Mouse (Mus musculus): ENCODE data around the gene Itgae. TPM values are rescaled to one million over a fixed set of nuclear protein-coding genes. Genes with fewer than 3 reads are reported as not detected.
A peak's percentile ranks its signal among the peaks of the same experiment; 100 is the strongest.

Itgae gene
- polyA plus RNA-seq, 1 experiment from 2014 or later, result 0.14 TPM

- ATAC-seq (replicated peaks; ENCODE audit: low FRiP score, low read depth) (no peak), DNase-seq (ENCODE audit: low spot score) (no peak)
- Histone ChIP-seq H3K9ac (ENCODE audit: low read depth, low read length) (no peak overlapping the region), H3K27me3 (ENCODE audit: insufficient read depth, low read length) (no peaks in the 10 kb centered on the region), H3K4me3 (replicated peaks; ENCODE audit: low read depth, low read length) (no peak overlapping the region), H3K9me3 (replicated peaks; ENCODE audit: low read length) (no peaks in the 10 kb centered on the region), H3K27ac (no peak overlapping the region), H3K4me1 (replicated peaks; ENCODE audit: insufficient read depth, low read length) (peaks cover 5% of the 10 kb centered on the region; the same call in 1 of the 2 replicates), H3K4me2 (ENCODE audit: low read length) (no peak overlapping the region), H3K36me3 (ENCODE audit: insufficient read depth, low read length) (peaks cover 50% of the 10 kb centered on the region)
- 97% methylated on average over 1 of the region's 1 CpGs for WGBS
- no peak for TF ChIP-seq CTCF (IDR thresholded peaks at IDR 0.05; ENCODE audit: low read depth)
Observed at GRCm38 (mm10) chr11:73052795-73053194, 37.6 kb upstream of the Itgae start.

GRCm38 (mm10) chr11:73057701-73058100, 32.7 kb upstream of the Itgae start:
- 78% methylated on average over 5 of the region's 5 CpGs for WGBS
- H3K36me3 ChIP-seq (ENCODE audit: insufficient read depth, low read length), result peaks cover 50% of the 10 kb centered on the region

GRCm38 (mm10) chr11:73059630-73060029, 30.8 kb upstream of the Itgae start:
- no peak overlapping the region for H3K27ac ChIP-seq
- no peak for TF ChIP-seq CTCF (IDR thresholded peaks at IDR 0.05; ENCODE audit: low read depth)
- H3K4me2 ChIP-seq (ENCODE audit: low read length), result no peak overlapping the region
- no peaks in the 10 kb centered on the region for H3K27me3 ChIP-seq (ENCODE audit: insufficient read depth, low read length)
- no peaks in the 10 kb centered on the region for H3K4me1 ChIP-seq (replicated peaks; ENCODE audit: insufficient read depth, low read length)
- DNase-seq (ENCODE audit: low spot score) (no peak), ATAC-seq (replicated peaks; ENCODE audit: low FRiP score, low read depth) (no peak)
- no peaks in the 10 kb centered on the region for H3K9me3 ChIP-seq (replicated peaks; ENCODE audit: low read length)
- no peak overlapping the region for H3K9ac ChIP-seq (ENCODE audit: low read depth, low read length)
- H3K36me3 ChIP-seq (ENCODE audit: insufficient read depth, low read length), result peaks cover 37% of the 10 kb centered on the region
- WGBS, result 94% methylated on average over 3 of the region's 3 CpGs
- H3K4me3 ChIP-seq (replicated peaks; ENCODE audit: low read depth, low read length), result no peak overlapping the region

More at GRCm38 (mm10) chr11:73057701-73058100, 32.7 kb upstream of the Itgae start:
- no peak overlapping the region for H3K4me2 ChIP-seq (ENCODE audit: low read length)
- no peak for DNase-seq (ENCODE audit: low spot score)
- no peak for TF ChIP-seq CTCF (IDR thresholded peaks at IDR 0.05; ENCODE audit: low read depth)
- H3K9ac ChIP-seq (ENCODE audit: low read depth, low read length), result no peak overlapping the region
- no peaks in the 10 kb centered on the region for H3K27me3 ChIP-seq (ENCODE audit: insufficient read depth, low read length)
- H3K4me3 ChIP-seq (replicated peaks; ENCODE audit: low read depth, low read length), result no peak overlapping the region
- no peaks in the 10 kb centered on the region for H3K4me1 ChIP-seq (replicated peaks; ENCODE audit: insufficient read depth, low read length)
- no peaks in the 10 kb centered on the region for H3K9me3 ChIP-seq (replicated peaks; ENCODE audit: low read length)
- no peak overlapping the region for H3K27ac ChIP-seq
- no peak for ATAC-seq (replicated peaks; ENCODE audit: low FRiP score, low read depth)

GRCm38 (mm10) chr11:73061413-73061812, 29.0 kb upstream of the Itgae start:
- 94% methylated on average over 3 of the region's 3 CpGs for WGBS

GRCm38 (mm10) chr11:73071839-73072238, 18.5 kb upstream of the Itgae start:
- peak; percentile 22 for DNase-seq (ENCODE audit: low spot score)
- 83% methylated on average over 3 of the region's 3 CpGs for WGBS
- Histone ChIP-seq H3K36me3 (ENCODE audit: insufficient read depth, low read length) (peaks cover 49% of the 10 kb centered on the region), H3K27me3 (ENCODE audit: insufficient read depth, low read length) (no peaks in the 10 kb centered on the region), H3K27ac (no peak overlapping the region), H3K9me3 (replicated peaks; ENCODE audit: low read length) (no peaks in the 10 kb centered on the region), H3K4me3 (replicated peaks; ENCODE audit: low read depth, low read length) (no peak overlapping the region), H3K4me1 (replicated peaks; ENCODE audit: insufficient read depth, low read length) (no peaks in the 10 kb centered on the region), H3K4me2 (ENCODE audit: low read length) (no peak overlapping the region), H3K9ac (ENCODE audit: low read depth, low read length) (no peak overlapping the region)
- TF ChIP-seq CTCF (IDR thresholded peaks at IDR 0.05; ENCODE audit: low read depth), result peak; percentile 68
- ATAC-seq (replicated peaks; ENCODE audit: low FRiP score, low read depth), result no peak

More at GRCm38 (mm10) chr11:73061413-73061812, 29.0 kb upstream of the Itgae start:
- Histone ChIP-seq H3K9ac (ENCODE audit: low read depth, low read length) (no peak overlapping the region), H3K36me3 (ENCODE audit: insufficient read depth, low read length) (peaks cover 29% of the 10 kb centered on the region), H3K9me3 (replicated peaks; ENCODE audit: low read length) (no peaks in the 10 kb centered on the region), H3K27ac (no peak overlapping the region), H3K4me3 (replicated peaks; ENCODE audit: low read depth, low read length) (no peak overlapping the region), H3K27me3 (ENCODE audit: insufficient read depth, low read length) (no peaks in the 10 kb centered on the region), H3K4me2 (ENCODE audit: low read length) (no peak overlapping the region), H3K4me1 (replicated peaks; ENCODE audit: insufficient read depth, low read length) (no peaks in the 10 kb centered on the region)
- ATAC-seq (replicated peaks; ENCODE audit: low FRiP score, low read depth) (no peak), DNase-seq (ENCODE audit: low spot score) (no peak)
- no peak for TF ChIP-seq CTCF (IDR thresholded peaks at IDR 0.05; ENCODE audit: low read depth)

DNA sequence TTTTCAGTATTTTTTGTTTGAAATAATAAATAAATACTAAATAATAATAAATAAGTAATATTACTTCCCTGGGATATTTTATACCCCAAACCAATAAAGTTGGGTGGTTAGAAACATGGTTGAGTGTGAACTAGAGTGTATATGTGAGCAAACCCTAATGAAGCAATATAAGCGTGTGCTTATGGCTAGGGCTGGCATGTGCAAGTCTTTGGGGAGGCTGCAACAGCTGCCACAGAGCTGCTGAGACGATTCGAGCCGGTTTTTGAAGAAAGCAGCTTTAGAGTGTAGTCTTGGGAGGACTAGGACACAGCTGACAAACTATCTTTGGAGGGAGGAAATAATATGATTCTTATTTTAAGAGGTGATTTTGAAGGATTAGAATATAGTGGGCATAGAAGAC, 14.1 kb upstream of the Itgae start:
- DNase-seq (ENCODE audit: low spot score) (no peak), ATAC-seq (replicated peaks; ENCODE audit: low FRiP score, low read depth) (no peak)
- Histone ChIP-seq H3K4me2 (ENCODE audit: low read length) (no peak overlapping the region), H3K9me3 (replicated peaks; ENCODE audit: low read length) (no peaks in the 10 kb centered on the region), H3K27me3 (ENCODE audit: insufficient read depth, low read length) (no peaks in the 10 kb centered on the region), H3K36me3 (ENCODE audit: insufficient read depth, low read length) (peaks cover 58% of the 10 kb centered on the region), H3K4me3 (replicated peaks; ENCODE audit: low read depth, low read length) (no peak overlapping the region), H3K4me1 (replicated peaks; ENCODE audit: insufficient read depth, low read length) (no peaks in the 10 kb centered on the region), H3K9ac (ENCODE audit: low read depth, low read length) (no peak overlapping the region), H3K27ac (no peak overlapping the region)
- 85% methylated on average over 4 of the region's 4 CpGs for WGBS
- no peak for TF ChIP-seq CTCF (IDR thresholded peaks at IDR 0.05; ENCODE audit: low read depth)

GRCm38 (mm10) chr11:73076733-73077132, 13.7 kb upstream of the Itgae start:
- Histone ChIP-seq H3K9me3 (replicated peaks; ENCODE audit: low read length) (no peaks in the 10 kb centered on the region), H3K27ac (no peak overlapping the region), H3K4me1 (replicated peaks; ENCODE audit: insufficient read depth, low read length) (no peaks in the 10 kb centered on the region), H3K27me3 (ENCODE audit: insufficient read depth, low read length) (no peaks in the 10 kb centered on the region), H3K4me3 (replicated peaks; ENCODE audit: low read depth, low read length) (no peak overlapping the region), H3K4me2 (ENCODE audit: low read length) (no peak overlapping the region), H3K36me3 (ENCODE audit: insufficient read depth, low read length) (peaks cover 58% of the 10 kb centered on the region), H3K9ac (ENCODE audit: low read depth, low read length) (no peak overlapping the region)
- no peak for TF ChIP-seq CTCF (IDR thresholded peaks at IDR 0.05; ENCODE audit: low read depth)
- DNase-seq (ENCODE audit: low spot score) (no peak), ATAC-seq (replicated peaks; ENCODE audit: low FRiP score, low read depth) (no peak)
- 64% methylated on average over 4 of the region's 4 CpGs for WGBS
